Mouse (Mus musculus) hindbrain, embryonic 12.5 days (tissue): ENCODE results near the gene Cyp4v3. TPM values are rescaled to one million over a fixed set of nuclear protein-coding genes. Genes with fewer than 3 reads are reported as not detected.

Experiments
- ATAC-seq: fragments of 200-750 bp; cut with Nextera tagmentation; 2 replicates; pipeline ENCODE4 v1.8.0; 2017; ENCODE audit warnings: moderate TSS enrichment; ENCODE audit not compliant: low FRiP score
- H3K27ac ChIP-seq: fragments of 300-500 bp; sonication (generic); 2 replicates; pipeline ENCODE4 v1.5.1; 2016; ENCODE audit warnings: mild to moderate bottlenecking
- H3K27me3 ChIP-seq: fragments of 300-500 bp; sonication (generic); 2 replicates; pipeline ENCODE4 v1.6.1; 2016; ENCODE audit warnings: mild to moderate bottlenecking
- H3K36me3 ChIP-seq: fragments of 300-500 bp; sonication (generic); 2 replicates; pipeline ENCODE4 v1.6.1; 2016; ENCODE audit warnings: mild to moderate bottlenecking
- H3K4me1 ChIP-seq: fragments of 300-500 bp; sonication (generic); 2 replicates; pipeline ENCODE4 v1.6.1; 2016
- H3K4me2 ChIP-seq: fragments of 300-500 bp; sonication (generic); replicated peaks from 2 replicates; pipeline ENCODE4 v1.6.1; 2016; ENCODE audit warnings: mild to moderate bottlenecking
- H3K4me3 ChIP-seq: fragments of 300-500 bp; sonication (generic); 2 replicates; pipeline ENCODE4 v1.5.1; 2016; ENCODE audit warnings: mild to moderate bottlenecking
- H3K9ac ChIP-seq: fragments of 300-500 bp; sonication (generic); 2 replicates; pipeline ENCODE4 v1.6.1; 2016; ENCODE audit warnings: mild to moderate bottlenecking, moderate library complexity
- H3K9me3 ChIP-seq: fragments of 300-500 bp; sonication (generic); replicated peaks from 2 replicates; pipeline ENCODE4 v1.6.1; 2016; ENCODE audit warnings: mild to moderate bottlenecking
- WGBS: fragments of 180-500 bp; shearing (Covaris S2); methylation state at CpG from one replicate; pipeline ENCODE4 v1.1.7; 2016; 5-methylcytosine and 5-hydroxymethylcytosine counted together
- polyA plus RNA-seq: library from polyadenylated mRNA; unstranded; fragments of >200 nt; fragmentation: Nextera tagmentation; extraction: Ambion mirVana; gene quantifications from 2 replicates; pipeline ENCODE4 v1.2.1, GENCODE M21; 2016

Gene Cyp4v3
- polyA plus RNA-seq, 1 experiment from 2014 or later: 1.2 TPM

GRCm38 (mm10) chr8:45305479-45305878 lies 27.5 kb downstream of the Cyp4v3 start:
- Histone ChIP-seq H3K27ac (no peak overlapping the region), H3K27me3 (no peaks in the 10 kb centered on the region), H3K36me3 (no peaks in the 10 kb centered on the region), H3K9ac (no peak overlapping the region), H3K9me3 (no peaks in the 10 kb centered on the region), H3K4me2 (no peak overlapping the region), H3K4me1 (no peaks in the 10 kb centered on the region), H3K4me3 (no peak overlapping the region)
- ATAC-seq: no peak
- 79% methylated on average over 1 of the region's 1 CpGs for WGBS

- Histone ChIP-seq H3K27ac (no peak overlapping the region), H3K4me3 (no peak overlapping the region), H3K27me3 (no peaks in the 10 kb centered on the region), H3K4me1 (no peaks in the 10 kb centered on the region), H3K9ac (no peak overlapping the region), H3K9me3 (no peaks in the 10 kb centered on the region), H3K4me2 (no peak overlapping the region), H3K36me3 (no peaks in the 10 kb centered on the region)
- WGBS: 94% methylated on average over 3 of the region's 3 CpGs
- ATAC-seq: no peak
Measured at GRCm38 (mm10) chr8:45304354-45304753, 28.7 kb downstream of the Cyp4v3 start.

- H3K27ac ChIP-seq: no peak overlapping the region
- ATAC-seq: no peak
- H3K9ac ChIP-seq: no peak overlapping the region
- WGBS: 85% methylated on average over 8 of the region's 8 CpGs
- H3K4me3 ChIP-seq: no peak overlapping the region
- no peaks in the 10 kb centered on the region for H3K9me3 ChIP-seq
- no peaks in the 10 kb centered on the region for H3K4me1 ChIP-seq
- no peaks in the 10 kb centered on the region for H3K27me3 ChIP-seq
- H3K36me3 ChIP-seq: no peaks in the 10 kb centered on the region
- H3K4me2 ChIP-seq: no peak overlapping the region
Measured at GRCm38 (mm10) chr8:45302390-45302789, 30.6 kb downstream of the Cyp4v3 start.

GRCm38 (mm10) chr8:45295276-45295675 lies 37.7 kb downstream of the Cyp4v3 start:
- no peak overlapping the region for H3K4me2 ChIP-seq
- no peaks in the 10 kb centered on the region for H3K4me1 ChIP-seq
- H3K27ac ChIP-seq: no peak overlapping the region
- H3K9me3 ChIP-seq: no peaks in the 10 kb centered on the region
- H3K9ac ChIP-seq: no peak overlapping the region
- no peaks in the 10 kb centered on the region for H3K27me3 ChIP-seq
- ATAC-seq: no peak
- H3K36me3 ChIP-seq: no peaks in the 10 kb centered on the region
- WGBS: 91% methylated on average over 6 of the region's 6 CpGs
- H3K4me3 ChIP-seq: no peak overlapping the region

- Histone ChIP-seq H3K36me3 (no peaks in the 10 kb centered on the region), H3K9me3 (no peaks in the 10 kb centered on the region), H3K4me1 (no peaks in the 10 kb centered on the region), H3K27ac (no peak within 1 kb of the TSS), H3K4me3 (no peak within 1 kb of the TSS), H3K4me2 (no peak within 1 kb of the TSS), H3K27me3 (no peaks in the 10 kb centered on the region), H3K9ac (no peak within 1 kb of the TSS)
- 93% methylated on average over 7 of the region's 7 CpGs for WGBS
- ATAC-seq: no peak
Measured at GRCm38 (mm10) chr8:45294687-45295086, 38.3 kb downstream of the Cyp4v3 start, which contains the start of gene Klkb1. TSS of gene Klkb1 (minus strand) at chr8:45294859.

GRCm38 (mm10) chr8:45291790-45292189 lies 41.2 kb downstream of the Cyp4v3 start:
- Histone ChIP-seq H3K27me3 (no peaks in the 10 kb centered on the region), H3K27ac (no peak overlapping the region), H3K9me3 (no peaks in the 10 kb centered on the region), H3K4me2 (no peak overlapping the region), H3K36me3 (no peaks in the 10 kb centered on the region), H3K4me3 (no peak overlapping the region), H3K4me1 (no peaks in the 10 kb centered on the region), H3K9ac (no peak overlapping the region)
- ATAC-seq: no peak
- WGBS: 78% methylated on average over 2 of the region's 2 CpGs

GRCm38 (mm10) chr8:45281630-45282029 lies 51.4 kb downstream of the Cyp4v3 start:
- no peak overlapping the region for H3K27ac ChIP-seq

GRCm38 (mm10) chr8:45277453-45277852 lies 55.6 kb downstream of the Cyp4v3 start:
- Histone ChIP-seq H3K9me3 (no peaks in the 10 kb centered on the region), H3K4me2 (no peak overlapping the region), H3K36me3 (no peaks in the 10 kb centered on the region), H3K27me3 (no peaks in the 10 kb centered on the region; the same call in 1 of the 2 replicates), H3K27ac (no peak overlapping the region), H3K4me3 (no peak overlapping the region), H3K4me1 (no peaks in the 10 kb centered on the region), H3K9ac (no peak overlapping the region)
- WGBS: 79% methylated on average over 3 of the region's 3 CpGs
- no peak for ATAC-seq

More at GRCm38 (mm10) chr8:45281630-45282029, 51.4 kb downstream of the Cyp4v3 start:
- no peaks in the 10 kb centered on the region; the same call in 1 of the 2 replicates for H3K27me3 ChIP-seq
- no peak overlapping the region for H3K4me3 ChIP-seq
- ATAC-seq: no peak
- no peak overlapping the region for H3K9ac ChIP-seq
- no peaks in the 10 kb centered on the region for H3K4me1 ChIP-seq
- H3K4me2 ChIP-seq: no peak overlapping the region
- WGBS: 85% methylated on average over 8 of the region's 8 CpGs
- no peaks in the 10 kb centered on the region for H3K9me3 ChIP-seq
- H3K36me3 ChIP-seq: no peaks in the 10 kb centered on the region

GRCm38 (mm10) chr8:45274317-45274716 lies 58.7 kb downstream of the Cyp4v3 start:
- 85% methylated on average over 4 of the region's 4 CpGs for WGBS
- H3K9me3 ChIP-seq: no peaks in the 10 kb centered on the region
- H3K4me3 ChIP-seq: no peak overlapping the region
- no peak for ATAC-seq
- H3K27ac ChIP-seq: no peak overlapping the region
- no peaks in the 10 kb centered on the region for H3K27me3 ChIP-seq
- H3K4me2 ChIP-seq: no peak overlapping the region
- H3K4me1 ChIP-seq: no peaks in the 10 kb centered on the region
- H3K9ac ChIP-seq: no peak overlapping the region
- no peaks in the 10 kb centered on the region for H3K36me3 ChIP-seq

GRCm38 (mm10) chr8:45269056-45269455 lies 64.0 kb downstream of the Cyp4v3 start:
- Histone ChIP-seq H3K9me3 (0 out of 2 replicates have a peak, but pooled peaks cover 8% of the 10 kb centered on the region), H3K27ac (no peak overlapping the region), H3K4me3 (no peak overlapping the region), H3K36me3 (no peaks in the 10 kb centered on the region), H3K27me3 (no peaks in the 10 kb centered on the region), H3K4me1 (no peaks in the 10 kb centered on the region), H3K4me2 (no peak overlapping the region), H3K9ac (no peak overlapping the region)
- no peak for ATAC-seq

- no peaks in the 10 kb centered on the region for H3K4me1 ChIP-seq
Measured at GRCm38 (mm10) chr8:45268485-45268884, 64.5 kb downstream of the Cyp4v3 start.

GRCm38 (mm10) chr8:45267611-45268391 lies 65.2 kb downstream of the Cyp4v3 start:
- Histone ChIP-seq H3K27ac (no peak overlapping the region), H3K27me3 (no peaks in the 10 kb centered on the region), H3K4me3 (no peak overlapping the region), H3K4me1 (no peaks in the 10 kb centered on the region), H3K9ac (no peak overlapping the region), H3K4me2 (no peak overlapping the region), H3K9me3 (0 out of 2 replicates have a peak, but pooled peaks cover 8% of the 10 kb centered on the region), H3K36me3 (no peaks in the 10 kb centered on the region)
- WGBS: 86% methylated on average over 4 of the region's 4 CpGs
- no peak for ATAC-seq

More at GRCm38 (mm10) chr8:45268485-45268884, 64.5 kb downstream of the Cyp4v3 start:
- Histone ChIP-seq H3K36me3 (no peaks in the 10 kb centered on the region), H3K9me3 (0 out of 2 replicates have a peak, but pooled peaks cover 8% of the 10 kb centered on the region), H3K4me3 (no peak overlapping the region), H3K27ac (no peak overlapping the region), H3K27me3 (no peaks in the 10 kb centered on the region), H3K9ac (no peak overlapping the region), H3K4me2 (no peak overlapping the region)
- ATAC-seq: no peak

GRCm38 (mm10) chr8:45266993-45267392 lies 66.0 kb downstream of the Cyp4v3 start:
- Histone ChIP-seq H3K36me3 (no peaks in the 10 kb centered on the region), H3K4me2 (no peak overlapping the region), H3K27ac (no peak overlapping the region), H3K9me3 (0 out of 2 replicates have a peak, but pooled peaks cover 8% of the 10 kb centered on the region), H3K4me3 (no peak overlapping the region), H3K9ac (no peak overlapping the region), H3K4me1 (no peaks in the 10 kb centered on the region), H3K27me3 (no peaks in the 10 kb centered on the region)
- 48% methylated on average over 8 of the region's 8 CpGs for WGBS
- no peak for ATAC-seq
